Mouse (Mus musculus) embryonic facial prominence, embryonic 13.5 days (tissue): ENCODE measurements at regions not wholly inside any gene's neighbourhood (a gene's known extent, or its start where the extent isn't known, plus 50 kb on each side); places are given as distances from the start of the nearest gene placed in this dataset.

Experiments
- ATAC-seq: fragments of 200-750 bp; cut with Nextera tagmentation; 2 replicates; pipeline ENCODE4 v1.8.0; 2017; ENCODE audit warnings: low read depth; ENCODE audit not compliant: insufficient number of reproducible peaks, insufficient read depth, low FRiP score, low TSS enrichment
- H3K27ac ChIP-seq: fragments of 300-500 bp; sonication (generic); 2 replicates; pipeline ENCODE4 v1.5.1; 2015; ENCODE audit warnings: moderate library complexity, mild to moderate bottlenecking, inconsistent platforms
- H3K27me3 ChIP-seq: fragments of 300-500 bp; sonication (generic); 2 replicates; pipeline ENCODE4 v1.6.1; 2015; ENCODE audit warnings: mild to moderate bottlenecking, inconsistent platforms
- H3K36me3 ChIP-seq: fragments of 300-500 bp; sonication (generic); 2 replicates; pipeline ENCODE4 v1.6.1; 2015; ENCODE audit warnings: mild to moderate bottlenecking, inconsistent platforms
- H3K4me1 ChIP-seq: fragments of 300-500 bp; sonication (generic); 2 replicates; pipeline ENCODE4 v1.6.1; 2015; ENCODE audit warnings: inconsistent platforms
- H3K4me2 ChIP-seq: fragments of 300-500 bp; sonication (generic); 2 replicates; pipeline ENCODE4 v1.6.1; 2015; ENCODE audit warnings: moderate library complexity, mild to moderate bottlenecking, inconsistent platforms
- H3K4me3 ChIP-seq: fragments of 300-500 bp; sonication (generic); 2 replicates; pipeline ENCODE4 v1.5.1; 2015; ENCODE audit warnings: mild to moderate bottlenecking, inconsistent platforms
- H3K9ac ChIP-seq: fragments of 300-500 bp; sonication (generic); 2 replicates; pipeline ENCODE4 v1.6.1; 2015; ENCODE audit warnings: mild to moderate bottlenecking, inconsistent platforms
- H3K9me3 ChIP-seq: fragments of 300-500 bp; sonication (generic); 2 replicates; pipeline ENCODE4 v1.6.1; 2016; ENCODE audit warnings: inconsistent platforms
- WGBS: fragments of 180-500 bp; shearing (Covaris S2); methylation state at CpG from one replicate; pipeline ENCODE4 v1.1.7; 2015; ENCODE audit warnings: mixed read lengths; 5-methylcytosine and 5-hydroxymethylcytosine counted together

GRCm38 (mm10) chr7:40052255-40052654 is 534.7 kb downstream of the Zfp619 start:
- no peak for ATAC-seq
- Histone ChIP-seq H3K36me3 (no peaks in the 10 kb centered on the region), H3K4me3 (no peak overlapping the region), H3K4me2 (no peak overlapping the region), H3K4me1 (no peaks in the 10 kb centered on the region), H3K9ac (no peak overlapping the region), H3K27me3 (no peaks in the 10 kb centered on the region), H3K27ac (no peak overlapping the region), H3K9me3 (no peaks in the 10 kb centered on the region)
- WGBS, result 53% methylated on average over 2 of the region's 2 CpGs

DNA sequence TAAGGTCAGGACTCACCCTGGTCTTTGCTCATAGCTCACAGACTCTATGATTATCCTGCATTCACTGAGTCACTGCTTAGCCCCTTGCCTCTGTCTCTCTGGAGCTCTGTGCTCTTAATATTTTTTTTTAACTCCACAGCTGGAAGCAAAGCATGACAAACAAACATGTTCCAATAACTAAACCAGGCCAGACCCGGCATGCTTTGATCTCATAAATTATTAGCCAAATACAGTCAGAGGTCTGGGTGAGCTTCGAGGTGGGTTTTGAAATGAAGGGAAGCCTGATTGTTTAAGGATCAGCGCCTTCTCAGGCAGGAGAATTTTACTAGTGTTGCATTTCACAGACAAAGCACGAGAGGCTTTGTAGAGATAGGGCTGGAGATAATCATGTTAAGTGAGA is 541.3 kb downstream of the Zfp619 start:
- Histone ChIP-seq H3K4me1 (no peaks in the 10 kb centered on the region), H3K27me3 (no peaks in the 10 kb centered on the region), H3K9me3 (no peaks in the 10 kb centered on the region), H3K4me3 (no peak overlapping the region), H3K9ac (no peak overlapping the region), H3K27ac (no peak overlapping the region), H3K36me3 (no peaks in the 10 kb centered on the region), H3K4me2 (no peak overlapping the region)
- ATAC-seq, result no peak
- WGBS, result 62% methylated on average over 4 of the region's 4 CpGs

- no peaks in the 10 kb centered on the region for H3K4me1 ChIP-seq
- H3K27ac ChIP-seq, result no peak overlapping the region
- no peak overlapping the region for H3K4me3 ChIP-seq
- no peaks in the 10 kb centered on the region for H3K9me3 ChIP-seq
- H3K36me3 ChIP-seq, result no peaks in the 10 kb centered on the region
- WGBS, result 30% methylated on average over 2 of the region's 2 CpGs
- H3K9ac ChIP-seq, result no peak overlapping the region
- H3K27me3 ChIP-seq, result no peaks in the 10 kb centered on the region
- H3K4me2 ChIP-seq, result no peak overlapping the region
- ATAC-seq, result no peak
Observed at GRCm38 (mm10) chr7:40064631-40065030, 547.1 kb downstream of the Zfp619 start.

GRCm38 (mm10) chr7:40065526-40065925 is 548.0 kb downstream of the Zfp619 start:
- Histone ChIP-seq H3K27ac (no peak overlapping the region), H3K9ac (no peak overlapping the region), H3K4me1 (no peaks in the 10 kb centered on the region), H3K36me3 (no peaks in the 10 kb centered on the region), H3K9me3 (no peaks in the 10 kb centered on the region), H3K4me3 (no peak overlapping the region), H3K27me3 (no peaks in the 10 kb centered on the region), H3K4me2 (no peak overlapping the region)
- no peak for ATAC-seq
- 68% methylated on average over 6 of the region's 6 CpGs for WGBS

DNA sequence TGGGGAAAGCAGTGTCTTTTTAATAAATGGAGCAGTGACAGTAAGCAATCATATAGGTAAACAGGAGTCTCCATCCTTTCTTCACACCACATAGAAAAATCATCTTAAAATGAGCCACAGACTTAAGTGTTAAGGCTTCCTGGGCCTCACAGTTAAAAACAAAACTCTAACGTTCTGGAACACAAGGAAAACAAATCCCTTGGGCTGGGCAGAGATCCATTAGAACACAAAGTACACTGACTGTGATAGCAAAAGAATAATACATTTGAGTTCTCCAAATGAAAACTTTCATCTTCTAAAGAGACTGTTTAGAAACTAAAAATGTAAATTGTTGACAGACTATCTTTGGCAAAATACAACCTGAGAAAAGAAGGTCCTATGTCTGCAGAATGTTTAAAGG is 549.8 kb downstream of the Zfp619 start:
- Histone ChIP-seq H3K27me3 (no peaks in the 10 kb centered on the region), H3K4me3 (no peak overlapping the region), H3K9ac (no peak overlapping the region), H3K27ac (no peak overlapping the region), H3K36me3 (no peaks in the 10 kb centered on the region), H3K4me1 (no peaks in the 10 kb centered on the region), H3K9me3 (no peaks in the 10 kb centered on the region), H3K4me2 (no peak overlapping the region)
- no peak for ATAC-seq
- WGBS, result 51% methylated on average over 1 of the region's 1 CpGs

- no peak overlapping the region for H3K27ac ChIP-seq
- H3K4me3 ChIP-seq, result no peak overlapping the region
- no peak overlapping the region for H3K4me2 ChIP-seq
- no peak overlapping the region for H3K9ac ChIP-seq
- no peaks in the 10 kb centered on the region for H3K36me3 ChIP-seq
- ATAC-seq, result no peak
- H3K9me3 ChIP-seq, result no peaks in the 10 kb centered on the region
- no peaks in the 10 kb centered on the region for H3K4me1 ChIP-seq
- 67% methylated on average over 2 of the region's 2 CpGs for WGBS
- no peaks in the 10 kb centered on the region for H3K27me3 ChIP-seq
Observed at GRCm38 (mm10) chr7:40071313-40071712, 553.7 kb downstream of the Zfp619 start.

GRCm38 (mm10) chr7:40072478-40072877 is 554.9 kb downstream of the Zfp619 start:
- Histone ChIP-seq H3K36me3 (no peaks in the 10 kb centered on the region), H3K9me3 (no peaks in the 10 kb centered on the region), H3K27ac (no peak overlapping the region), H3K9ac (no peak overlapping the region), H3K27me3 (no peaks in the 10 kb centered on the region), H3K4me2 (no peak overlapping the region), H3K4me1 (no peaks in the 10 kb centered on the region), H3K4me3 (no peak overlapping the region)
- ATAC-seq, result no peak
- 70% methylated on average over 1 of the region's 1 CpGs for WGBS

- H3K36me3 ChIP-seq, result no peaks in the 10 kb centered on the region
- 48% methylated on average over 2 of the region's 2 CpGs for WGBS
Observed at GRCm38 (mm10) chr7:40086236-40086635, 568.7 kb downstream of the Zfp619 start.

DNA sequence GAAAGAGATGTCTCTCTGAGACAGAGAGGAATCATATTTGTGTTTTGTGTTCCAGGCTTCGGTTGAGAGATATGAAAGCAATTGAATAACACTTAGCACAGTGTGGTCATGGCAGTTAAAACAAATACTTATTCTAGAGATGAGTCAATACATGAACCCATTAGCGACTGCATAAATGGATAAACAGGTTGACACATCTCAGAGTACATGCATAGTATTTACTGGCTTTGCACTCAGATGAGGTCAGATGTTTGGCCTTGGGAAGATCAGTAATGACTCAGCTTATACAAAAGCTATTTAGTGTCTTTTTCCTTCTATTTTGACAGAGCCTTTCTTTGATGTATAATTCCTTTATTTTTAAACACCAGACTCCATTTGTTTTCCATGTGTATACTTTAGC is 579.5 kb downstream of the Zfp619 start:
- no peak overlapping the region for H3K4me2 ChIP-seq
- no peak overlapping the region for H3K9ac ChIP-seq
- no peaks in the 10 kb centered on the region for H3K36me3 ChIP-seq
- 83% methylated on average over 2 of the region's 2 CpGs for WGBS
- H3K4me1 ChIP-seq, result no peaks in the 10 kb centered on the region
- no peak overlapping the region for H3K4me3 ChIP-seq
- no peak for ATAC-seq
- no peaks in the 10 kb centered on the region for H3K9me3 ChIP-seq
- H3K27ac ChIP-seq, result no peak overlapping the region
- no peaks in the 10 kb centered on the region for H3K27me3 ChIP-seq

More at GRCm38 (mm10) chr7:40086236-40086635, 568.7 kb downstream of the Zfp619 start:
- Histone ChIP-seq H3K4me1 (no peaks in the 10 kb centered on the region), H3K4me3 (no peak overlapping the region), H3K27me3 (no peaks in the 10 kb centered on the region), H3K9ac (no peak overlapping the region), H3K9me3 (no peaks in the 10 kb centered on the region), H3K4me2 (no peak overlapping the region), H3K27ac (no peak overlapping the region)
- ATAC-seq, result no peak

DNA sequence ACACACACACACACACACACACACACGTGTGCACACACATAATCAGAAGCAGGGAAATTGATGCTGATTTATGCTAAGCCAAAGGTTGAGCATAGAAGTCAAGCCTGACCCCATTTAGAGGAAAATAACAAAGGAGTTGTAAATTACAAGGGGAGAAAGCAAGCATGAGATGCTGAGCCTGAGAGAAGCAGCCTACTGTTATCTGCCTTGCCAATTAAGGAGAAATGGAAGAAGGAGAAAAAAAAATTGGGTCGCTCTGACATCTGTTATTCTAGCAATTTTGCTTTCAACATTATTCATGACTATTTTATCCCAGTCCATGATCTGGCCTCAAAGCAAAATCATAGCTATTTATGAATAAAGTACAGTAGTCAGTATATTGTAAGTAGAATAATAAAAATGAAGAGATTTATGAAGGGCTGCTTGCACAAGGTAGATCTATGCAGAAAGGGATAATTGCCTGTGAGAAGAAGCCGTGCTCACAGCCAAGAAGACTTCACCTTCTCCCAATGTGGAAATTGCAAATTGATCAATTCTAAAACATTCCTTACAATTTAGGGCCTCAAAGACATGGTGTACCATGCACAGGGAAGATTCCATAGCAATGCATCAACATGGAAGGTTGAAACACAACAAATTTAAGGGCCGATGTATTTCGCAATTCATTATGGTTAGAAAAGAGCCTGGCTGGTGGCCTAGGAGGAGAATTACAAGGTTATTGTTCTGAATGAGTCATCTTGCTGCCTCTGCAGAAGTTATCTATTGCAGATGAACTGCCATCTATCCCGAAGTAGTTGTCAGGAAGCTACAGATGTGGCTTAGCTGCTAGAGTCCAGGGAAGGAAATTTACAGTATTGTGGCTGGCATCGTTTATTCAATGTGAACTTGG is 585.7 kb downstream of the Zfp619 start:
- WGBS, result 80% methylated on average over 7 of the region's 7 CpGs
- Histone ChIP-seq H3K4me1 (no peaks in the 10 kb centered on the region), H3K27ac (no peak overlapping the region), H3K4me3 (no peak overlapping the region), H3K27me3 (no peaks in the 10 kb centered on the region), H3K36me3 (no peaks in the 10 kb centered on the region), H3K9ac (no peak overlapping the region), H3K4me2 (no peak overlapping the region), H3K9me3 (no peaks in the 10 kb centered on the region)
- no peak for ATAC-seq

DNA sequence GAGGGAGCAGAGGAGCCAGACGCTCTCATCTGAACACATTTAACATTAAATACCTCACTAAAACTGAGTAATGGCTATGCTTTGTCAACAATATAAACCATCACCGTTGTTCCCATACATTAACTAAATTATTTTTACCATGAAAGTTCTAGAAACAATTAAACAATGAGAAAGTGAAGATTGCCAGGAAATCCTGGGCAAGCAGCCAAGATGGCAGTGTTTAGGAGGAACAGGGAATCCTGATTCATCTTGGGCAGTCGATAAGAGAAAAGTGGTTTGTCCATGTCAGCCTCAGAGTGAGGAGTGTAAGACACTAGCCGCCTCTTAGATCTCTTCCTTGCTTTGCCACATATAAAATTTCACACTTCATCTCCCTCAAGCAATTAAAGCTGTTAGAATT is 625.3 kb downstream of the Zfp619 start:
- Histone ChIP-seq H3K27me3 (no peaks in the 10 kb centered on the region), H3K4me1 (no peaks in the 10 kb centered on the region), H3K9me3 (no peaks in the 10 kb centered on the region), H3K9ac (no peak overlapping the region), H3K4me2 (no peak overlapping the region), H3K4me3 (no peak overlapping the region), H3K27ac (no peak overlapping the region), H3K36me3 (no peaks in the 10 kb centered on the region)
- no peak for ATAC-seq
- WGBS, result 82% methylated on average over 4 of the region's 4 CpGs

DNA sequence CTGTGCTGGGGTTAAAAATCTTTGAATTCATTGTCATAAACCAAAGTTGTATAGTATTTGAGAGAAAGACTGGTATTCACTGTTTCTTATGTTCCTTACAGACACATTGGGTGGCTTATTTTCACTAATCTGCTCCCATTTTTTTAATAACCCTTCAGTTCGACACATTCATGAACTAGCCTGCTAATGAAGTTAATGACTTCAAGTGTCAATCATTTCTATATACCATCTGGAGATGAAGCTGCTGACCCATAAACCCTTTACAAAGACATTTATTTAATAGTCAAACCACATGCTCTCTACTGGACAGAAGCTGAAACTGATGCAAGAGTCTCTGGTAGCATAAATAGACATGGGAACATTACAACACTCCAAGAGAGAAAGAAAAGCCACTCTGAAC is 626.9 kb downstream of the Zfp619 start:
- ATAC-seq, result no peak

More for the DNA sequence above, 626.9 kb downstream of the Zfp619 start:
- H3K9ac ChIP-seq, result no peak overlapping the region
- H3K4me3 ChIP-seq, result no peak overlapping the region
- H3K36me3 ChIP-seq, result no peaks in the 10 kb centered on the region
- no peak overlapping the region for H3K27ac ChIP-seq
- no peak overlapping the region for H3K4me2 ChIP-seq
- H3K27me3 ChIP-seq, result no peaks in the 10 kb centered on the region
- H3K4me1 ChIP-seq, result no peaks in the 10 kb centered on the region
- H3K9me3 ChIP-seq, result no peaks in the 10 kb centered on the region
- WGBS, result 74% methylated on average over 1 of the region's 1 CpGs
